Mouse (Mus musculus): ENCODE measurements around the gene Stxbp2.

GRCm38 (mm10) chr8:3674671-3675070 is 43.9 kb downstream of the Stxbp2 start:
- TF ChIP-seq CTCF (IDR thresholded peaks at IDR 0.05; ENCODE audit: borderline replicate concordance, insufficient read depth, low read length): no peak
- no peak for TF ChIP-seq POLR2A (IDR thresholded peaks at IDR 0.05; ENCODE audit: low read depth, low read length)

All from embryonic fibroblast, embryonic 13.5 days (primary cell).